Mouse (Mus musculus) midbrain, embryonic 13.5 days (tissue): ENCODE results near the gene Mrpl51. TPM values are rescaled to one million over a fixed set of nuclear protein-coding genes. Genes with fewer than 3 reads are reported as not detected.
A peak's percentile ranks its signal among the peaks of the same experiment; 100 is the strongest.

Source experiments
- ATAC-seq: fragments of 200-750 bp; cut with Nextera tagmentation; 2 replicates; pipeline ENCODE4 v1.8.0; 2017; ENCODE audit warnings: mild to moderate bottlenecking, moderate TSS enrichment, moderate library complexity
- H3K27ac ChIP-seq: fragments of 300-500 bp; sonication (generic); 2 replicates; pipeline ENCODE4 v1.5.1; 2015; ENCODE audit warnings: inconsistent platforms, mild to moderate bottlenecking, moderate library complexity
- H3K27me3 ChIP-seq: fragments of 300-500 bp; sonication (generic); 2 replicates; pipeline ENCODE4 v1.6.1; 2015; ENCODE audit warnings: mild to moderate bottlenecking, inconsistent platforms
- H3K36me3 ChIP-seq: fragments of 300-500 bp; sonication (generic); 2 replicates; pipeline ENCODE4 v1.6.1; 2015; ENCODE audit warnings: mild to moderate bottlenecking, inconsistent platforms
- H3K4me1 ChIP-seq: fragments of 300-500 bp; sonication (generic); replicated peaks from 2 replicates; pipeline ENCODE4 v1.6.1; 2015; ENCODE audit warnings: inconsistent platforms
- H3K4me2 ChIP-seq: fragments of 300-500 bp; sonication (generic); replicated peaks from 2 replicates; pipeline ENCODE4 v1.6.1; 2015; ENCODE audit warnings: moderate library complexity, mild to moderate bottlenecking, inconsistent platforms
- H3K4me3 ChIP-seq: fragments of 300-500 bp; sonication (generic); replicated peaks from 2 replicates; pipeline ENCODE4 v1.5.1; 2015; ENCODE audit warnings: mild to moderate bottlenecking, inconsistent platforms
- H3K9ac ChIP-seq: fragments of 300-500 bp; sonication (generic); replicated peaks from 2 replicates; pipeline ENCODE4 v1.6.1; 2015; ENCODE audit warnings: mild to moderate bottlenecking, inconsistent platforms
- H3K9me3 ChIP-seq: fragments of 300-500 bp; sonication (generic); 2 replicates; pipeline ENCODE4 v1.6.1; 2016; ENCODE audit warnings: mild to moderate bottlenecking, inconsistent platforms
- WGBS: fragments of 180-500 bp; shearing (Covaris S2); methylation state at CpG from one replicate; pipeline ENCODE4 v1.1.7; 2015; 5-methylcytosine and 5-hydroxymethylcytosine counted together
- polyA plus RNA-seq: library from polyadenylated mRNA; unstranded; fragments of >200 nt; fragmentation: Nextera tagmentation; extraction: Ambion mirVana; gene quantifications from 2 replicates; pipeline ENCODE4 v1.2.1, GENCODE M21; 2015

Gene Mrpl51
- polyA plus RNA-seq, 1 experiment from 2014 or later, result 165 TPM

DNA sequence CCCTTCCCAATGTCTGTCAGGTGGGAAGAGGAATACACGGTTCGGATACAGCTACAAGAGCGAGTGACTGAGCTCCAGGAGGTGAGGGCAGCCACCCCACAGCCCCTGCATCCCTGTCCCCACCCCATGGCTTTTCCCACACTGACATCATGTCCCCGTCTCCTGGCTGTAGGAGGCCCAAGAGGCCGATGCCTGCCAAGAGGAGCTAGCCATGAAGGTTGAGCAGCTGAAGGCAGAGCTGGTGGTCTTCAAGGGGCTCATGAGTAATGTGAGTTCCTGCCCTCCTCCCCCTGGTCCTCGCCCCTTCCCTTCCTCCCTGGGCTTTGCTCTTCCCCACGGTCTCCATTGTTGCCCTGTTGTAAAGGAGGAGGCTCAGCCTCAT lies 42.0 kb upstream of the Mrpl51 start:
- Histone ChIP-seq H3K27me3 (no peaks in the 10 kb centered on the region), H3K4me3 (no peak overlapping the region), H3K36me3 (peaks cover 39% of the 10 kb centered on the region), H3K4me1 (peaks cover 44% of the 10 kb centered on the region), H3K9ac (peak overlapping the region; percentile 93; the same call in 1 of the 2 replicates), H3K4me2 (no peak overlapping the region), H3K9me3 (no peaks in the 10 kb centered on the region), H3K27ac (no peak overlapping the region)
- 78% methylated on average over 7 of the region's 7 CpGs for WGBS
- ATAC-seq, result no peak

DNA sequence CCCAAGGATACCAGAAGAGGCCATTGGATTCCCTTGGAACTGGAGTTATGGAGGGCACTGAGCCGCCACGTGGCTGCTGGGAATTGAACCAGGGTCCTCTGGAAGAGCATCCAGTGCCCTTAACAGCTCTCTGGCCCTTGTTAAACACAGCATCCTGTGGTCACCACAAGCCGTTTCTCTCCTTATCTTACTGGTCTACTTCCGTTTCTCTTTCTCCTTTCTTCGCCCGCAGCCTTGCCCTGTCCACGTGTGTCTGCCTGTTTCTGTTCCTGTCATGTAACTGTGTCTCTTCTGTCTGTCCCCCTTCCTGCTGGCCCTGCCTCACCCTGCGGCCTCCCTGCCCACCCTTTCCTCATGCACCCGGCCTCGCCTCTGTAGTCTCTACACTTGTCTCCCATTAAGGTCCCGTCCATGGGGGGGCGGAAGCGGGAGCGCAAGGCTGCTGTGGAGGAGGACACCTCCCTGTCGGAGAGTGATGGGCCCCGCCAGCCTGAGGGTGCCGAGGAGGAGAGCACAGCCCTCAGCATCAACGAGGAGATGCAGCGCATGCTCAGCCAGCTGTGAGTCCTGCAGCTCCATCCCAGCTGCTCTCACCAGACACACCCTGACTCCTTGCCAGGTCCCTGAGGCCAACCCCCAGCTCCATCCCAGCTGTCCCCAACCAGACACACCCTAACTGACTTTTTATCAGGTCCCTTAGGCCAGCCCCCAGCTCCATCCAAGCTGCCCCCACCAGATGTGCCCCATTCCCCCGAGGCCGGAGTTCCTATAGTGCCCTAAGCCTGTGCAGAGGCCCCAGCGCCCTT lies 39.2 kb upstream of the Mrpl51 start:
- H3K9me3 ChIP-seq, result no peaks in the 10 kb centered on the region
- peaks cover 30% of the 10 kb centered on the region for H3K4me1 ChIP-seq
- no peaks in the 10 kb centered on the region for H3K27me3 ChIP-seq
- ATAC-seq, result no peak
- H3K36me3 ChIP-seq, result peaks cover 46% of the 10 kb centered on the region
- no peak overlapping the region for H3K9ac ChIP-seq
- WGBS, result 88% methylated on average over 22 of the region's 22 CpGs
- no peak overlapping the region for H3K4me3 ChIP-seq
- H3K27ac ChIP-seq, result no peak overlapping the region
- H3K4me2 ChIP-seq, result no peak overlapping the region

DNA sequence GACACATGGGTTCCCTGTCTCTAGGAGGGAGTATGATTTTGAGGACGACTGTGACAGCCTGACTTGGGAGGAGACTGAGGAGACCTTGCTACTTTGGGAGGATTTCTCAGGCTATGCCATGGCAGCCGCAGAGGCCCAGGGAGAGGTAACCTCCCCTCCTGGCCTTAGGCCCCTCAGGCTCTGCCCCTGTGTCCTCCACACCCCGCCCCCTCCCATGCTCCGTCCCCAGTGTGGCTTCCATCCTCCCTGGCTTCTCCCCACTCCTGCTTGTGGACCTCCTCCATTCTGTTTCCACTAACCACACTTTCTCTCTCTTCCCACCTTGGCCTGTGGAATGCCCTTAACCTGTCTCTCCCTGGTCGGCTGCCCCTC lies 38.6 kb upstream of the Mrpl51 start:
- Histone ChIP-seq H3K27me3 (no peaks in the 10 kb centered on the region), H3K36me3 (peaks cover 50% of the 10 kb centered on the region), H3K9ac (no peak overlapping the region), H3K4me2 (no peak overlapping the region), H3K27ac (no peak overlapping the region), H3K4me1 (peaks cover 30% of the 10 kb centered on the region), H3K9me3 (no peaks in the 10 kb centered on the region), H3K4me3 (no peak overlapping the region)
- ATAC-seq, result no peak
- 79% methylated on average over 5 of the region's 5 CpGs for WGBS

DNA sequence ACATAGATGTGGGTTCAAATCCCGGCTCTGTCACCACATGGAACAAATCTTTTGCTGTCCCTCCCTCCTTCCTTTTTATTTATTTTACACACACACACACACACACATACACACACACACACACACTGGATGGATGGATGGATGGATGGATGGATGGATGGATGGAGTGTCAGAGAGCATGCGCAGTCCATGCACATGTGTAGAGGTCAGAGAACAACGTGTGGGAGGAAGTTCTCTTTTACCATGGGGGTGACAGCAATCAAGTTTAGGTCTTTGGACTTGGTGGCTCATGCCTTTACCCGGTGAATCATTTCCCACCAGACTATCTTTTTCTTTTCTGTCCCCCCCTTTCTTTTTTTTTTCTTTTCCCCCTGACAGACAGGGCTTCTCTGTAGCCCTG lies 37.9 kb upstream of the Mrpl51 start:
- no peak overlapping the region for H3K4me3 ChIP-seq
- no peak overlapping the region for H3K9ac ChIP-seq
- H3K27ac ChIP-seq, result no peak overlapping the region
- peaks cover 54% of the 10 kb centered on the region for H3K36me3 ChIP-seq
- H3K9me3 ChIP-seq, result no peaks in the 10 kb centered on the region
- WGBS, result 96% methylated on average over 4 of the region's 4 CpGs
- peaks cover 23% of the 10 kb centered on the region for H3K4me1 ChIP-seq
- no peak for ATAC-seq
- no peak overlapping the region for H3K4me2 ChIP-seq
- H3K27me3 ChIP-seq, result no peaks in the 10 kb centered on the region

DNA sequence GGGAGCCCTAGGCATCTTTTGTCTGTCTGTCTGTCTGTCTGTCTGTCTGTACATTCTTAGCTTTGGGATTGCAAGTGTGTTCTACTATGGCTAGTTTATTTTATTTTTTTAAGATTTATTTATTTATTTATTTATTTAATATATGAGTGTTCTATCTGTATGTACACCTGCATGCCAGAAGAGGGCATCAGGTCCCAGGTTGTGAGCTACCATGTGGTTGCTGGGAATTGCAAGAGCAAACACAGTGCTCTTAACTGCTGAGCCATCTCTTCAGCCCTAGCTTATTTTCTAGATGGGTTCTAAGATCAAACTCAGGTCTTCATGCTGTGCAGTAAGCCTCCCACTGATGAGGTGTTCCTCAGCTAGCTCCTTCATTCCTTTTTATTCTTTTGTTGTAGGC lies 37.1 kb upstream of the Mrpl51 start:
- peaks cover 14% of the 10 kb centered on the region for H3K4me1 ChIP-seq
- peaks cover 60% of the 10 kb centered on the region for H3K36me3 ChIP-seq
- no peak overlapping the region for H3K9ac ChIP-seq
- H3K9me3 ChIP-seq, result no peaks in the 10 kb centered on the region
- no peak for ATAC-seq
- no peak overlapping the region for H3K27ac ChIP-seq
- no peak overlapping the region for H3K4me2 ChIP-seq
- H3K27me3 ChIP-seq, result no peaks in the 10 kb centered on the region
- H3K4me3 ChIP-seq, result no peak overlapping the region

DNA sequence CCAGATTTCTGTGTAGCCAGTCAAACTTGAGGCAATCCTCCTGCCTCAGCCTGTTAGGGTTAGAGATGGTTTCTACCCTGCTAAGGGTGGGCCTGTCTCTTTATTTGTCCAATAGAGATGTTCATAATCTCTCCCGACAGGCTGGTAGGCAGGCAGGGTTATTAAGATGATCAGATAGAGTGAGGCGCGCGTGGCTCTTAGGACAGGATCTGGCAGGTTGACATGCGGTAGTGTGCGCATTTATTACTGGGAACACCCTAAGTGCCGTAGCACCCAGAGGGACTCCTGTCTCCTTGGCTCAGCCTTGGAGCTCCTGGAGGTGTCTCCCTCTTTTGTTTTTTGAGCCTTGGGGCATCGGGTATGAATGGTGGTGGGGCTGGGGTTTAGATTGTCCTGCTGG lies 36.3 kb upstream of the Mrpl51 start:
- no peak for ATAC-seq
- Histone ChIP-seq H3K36me3 (peaks cover 64% of the 10 kb centered on the region), H3K27me3 (no peaks in the 10 kb centered on the region), H3K27ac (no peak overlapping the region), H3K9me3 (no peaks in the 10 kb centered on the region), H3K4me1 (peaks cover 15% of the 10 kb centered on the region), H3K9ac (no peak overlapping the region), H3K4me2 (no peak overlapping the region), H3K4me3 (no peak overlapping the region)
- WGBS, result 82% methylated on average over 8 of the region's 8 CpGs

DNA sequence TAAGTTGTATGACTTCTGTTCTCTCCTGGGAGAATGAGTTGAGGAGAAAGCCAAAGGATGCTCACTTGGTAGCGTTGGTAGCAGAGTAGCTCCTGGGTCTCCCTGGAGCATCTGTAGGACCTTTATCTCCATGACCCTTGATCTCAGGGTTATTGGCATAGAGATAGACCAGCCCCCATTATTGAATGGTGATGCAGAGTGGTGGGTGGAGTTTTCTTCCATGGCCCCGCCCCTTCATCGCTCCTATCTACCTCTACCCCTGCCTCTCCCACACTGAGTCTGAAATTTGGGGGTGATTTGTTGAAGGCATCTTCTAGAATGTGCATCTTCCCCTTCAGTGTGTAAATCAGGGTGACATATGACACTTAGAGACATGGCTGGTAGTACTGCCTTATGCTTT lies 35.1 kb upstream of the Mrpl51 start:
- Histone ChIP-seq H3K4me3 (no peak overlapping the region), H3K9ac (no peak overlapping the region), H3K4me1 (peaks cover 27% of the 10 kb centered on the region), H3K9me3 (no peaks in the 10 kb centered on the region), H3K27ac (no peak overlapping the region), H3K27me3 (no peaks in the 10 kb centered on the region), H3K4me2 (no peak overlapping the region), H3K36me3 (peaks cover 70% of the 10 kb centered on the region)
- 83% methylated on average over 3 of the region's 3 CpGs for whole genome bisulfite sequencing
- ATAC-seq, result no peak

DNA sequence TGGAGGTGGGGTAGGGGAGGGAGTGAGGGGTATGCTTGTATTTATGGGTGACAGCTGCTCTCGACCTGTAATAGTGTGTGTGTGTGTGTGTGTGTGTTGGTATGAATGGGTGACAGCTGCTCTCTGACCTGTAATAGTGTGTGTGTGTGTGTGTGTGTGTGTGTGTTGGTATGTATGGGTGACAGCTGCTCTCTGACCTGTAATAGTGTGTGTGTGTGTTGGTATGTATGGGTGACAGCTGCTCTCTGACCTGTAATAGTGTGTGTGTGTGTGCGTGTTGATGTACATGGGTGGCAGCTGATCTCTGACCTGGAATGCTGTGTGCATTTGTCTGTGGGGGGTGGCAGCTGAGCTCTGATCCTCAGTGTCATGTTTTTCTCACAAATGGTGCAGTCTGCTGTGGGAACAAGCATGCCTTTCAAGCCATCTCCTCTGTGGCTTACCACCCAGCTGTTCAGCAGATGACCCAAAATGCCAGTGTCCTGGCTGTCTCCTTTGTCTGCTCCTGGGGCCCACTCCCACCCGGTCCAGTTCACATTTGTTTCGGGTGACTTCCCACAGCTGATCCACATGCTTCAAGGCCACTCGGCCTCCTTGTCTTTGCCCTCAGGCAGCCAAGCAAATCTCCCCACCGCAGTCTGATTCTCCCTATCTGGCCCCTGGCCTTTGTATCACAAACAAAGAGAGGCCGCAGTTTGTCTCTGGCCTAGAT lies 34.5 kb upstream of the Mrpl51 start:
- WGBS, result 14% methylated on average over 7 of the region's 7 CpGs
- no peak for ATAC-seq
- H3K27me3 ChIP-seq, result no peaks in the 10 kb centered on the region
- peak overlapping the region; percentile 81 for H3K27ac ChIP-seq
- H3K9ac ChIP-seq, result peak overlapping the region; percentile 48
- peaks cover 69% of the 10 kb centered on the region for H3K36me3 ChIP-seq
- no peak overlapping the region for H3K4me3 ChIP-seq
- peaks cover 29% of the 10 kb centered on the region for H3K4me1 ChIP-seq
- H3K4me2 ChIP-seq, result no peak overlapping the region
- H3K9me3 ChIP-seq, result no peaks in the 10 kb centered on the region

DNA sequence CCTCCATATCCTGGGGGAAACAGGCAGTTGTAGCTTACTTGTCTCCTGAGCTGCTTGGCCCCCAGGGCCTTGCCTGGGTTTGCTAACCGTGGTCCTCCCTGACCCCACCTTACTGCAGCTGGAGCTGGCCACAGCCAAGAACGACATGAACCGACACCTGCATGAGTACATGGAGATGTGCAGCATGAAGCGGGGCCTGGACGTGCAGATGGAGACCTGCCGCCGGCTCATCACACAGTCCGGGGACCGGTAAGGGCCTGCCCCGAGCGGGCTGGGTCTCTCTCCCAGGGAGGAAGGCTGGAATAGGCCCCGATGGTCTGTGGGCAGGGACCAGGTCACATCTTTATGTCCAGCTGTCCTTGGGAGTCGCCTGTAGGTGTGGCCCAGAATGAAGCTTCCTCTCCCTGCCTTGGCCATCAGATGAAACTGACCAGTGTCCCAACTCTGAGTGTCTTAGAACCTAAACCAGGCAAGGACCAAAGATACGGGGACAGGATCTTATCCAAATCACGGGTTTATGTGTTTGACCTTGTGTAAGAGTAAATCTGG lies 32.6 kb upstream of the Mrpl51 start:
- no peak for ATAC-seq

DNA sequence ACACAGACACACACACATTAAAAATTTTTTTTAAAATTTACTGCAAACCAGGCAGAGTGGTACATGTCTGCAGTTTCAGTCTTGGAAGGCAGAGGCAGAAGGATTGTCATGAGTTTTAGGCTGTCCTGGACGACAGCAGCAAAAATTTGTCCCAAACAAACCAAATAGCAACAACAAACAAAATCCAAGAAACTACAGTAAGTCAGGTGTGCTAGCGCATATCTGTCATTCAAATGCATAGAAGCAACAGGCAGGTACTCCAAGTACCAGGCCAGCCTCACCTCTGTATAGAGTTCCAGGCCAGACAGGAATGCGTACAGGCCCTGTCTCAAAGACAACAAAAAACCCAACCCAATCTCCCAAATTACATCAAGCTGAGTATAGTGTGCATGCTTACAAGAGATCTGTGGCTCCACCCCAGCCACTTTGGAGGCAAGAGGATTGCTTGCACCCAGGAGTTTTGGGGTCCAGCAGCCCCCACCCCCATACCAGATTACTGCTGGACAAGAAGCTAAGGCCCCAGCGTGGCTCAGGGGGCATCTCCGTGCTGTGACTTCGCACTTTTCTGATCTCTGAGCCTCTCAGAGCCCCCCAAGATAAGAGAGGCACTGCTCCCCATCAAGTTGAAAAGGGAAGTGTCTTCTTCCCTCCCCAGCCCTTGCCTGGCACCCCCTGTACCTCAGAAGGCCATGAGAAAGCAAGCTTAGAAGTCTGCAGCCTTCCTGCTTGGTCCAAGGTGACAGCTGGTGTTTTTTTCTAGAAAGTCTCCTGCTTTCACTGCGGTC lies 31.6 kb upstream of the Mrpl51 start:
- WGBS, result 86% methylated on average over 7 of the region's 7 CpGs
- no peaks in the 10 kb centered on the region for H3K9me3 ChIP-seq
- H3K9ac ChIP-seq, result no peak overlapping the region
- peaks cover 63% of the 10 kb centered on the region for H3K36me3 ChIP-seq
- H3K4me3 ChIP-seq, result no peak overlapping the region
- H3K27ac ChIP-seq, result no peak overlapping the region
- ATAC-seq, result no peak
- H3K27me3 ChIP-seq, result no peaks in the 10 kb centered on the region
- H3K4me2 ChIP-seq, result no peak overlapping the region
- peaks cover 48% of the 10 kb centered on the region for H3K4me1 ChIP-seq

More for the DNA sequence above, 32.6 kb upstream of the Mrpl51 start:
- peaks cover 66% of the 10 kb centered on the region for H3K36me3 ChIP-seq
- 91% methylated on average over 15 of the region's 15 CpGs for WGBS
- H3K4me2 ChIP-seq, result no peak overlapping the region
- H3K9me3 ChIP-seq, result no peaks in the 10 kb centered on the region
- H3K27ac ChIP-seq, result no peak overlapping the region
- H3K4me3 ChIP-seq, result no peak overlapping the region
- H3K4me1 ChIP-seq, result peaks cover 43% of the 10 kb centered on the region
- no peak overlapping the region for H3K9ac ChIP-seq
- no peaks in the 10 kb centered on the region for H3K27me3 ChIP-seq

DNA sequence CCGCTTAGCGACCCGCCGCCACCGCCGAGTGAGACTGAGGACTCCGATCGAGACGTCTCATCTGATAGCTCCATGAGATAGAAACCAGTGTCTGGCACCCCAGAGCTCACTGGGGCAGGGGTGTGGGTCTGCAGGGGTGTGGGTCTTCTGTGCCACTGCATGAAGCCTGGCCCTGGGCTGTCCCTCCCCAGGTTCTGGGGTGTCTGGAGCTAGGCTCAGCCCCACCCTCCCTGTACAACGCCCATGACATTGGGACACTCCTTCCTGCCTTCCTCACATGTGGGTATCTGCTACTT lies 31.1 kb upstream of the Mrpl51 start:
- Histone ChIP-seq H3K4me2 (no peak overlapping the region), H3K4me3 (no peak overlapping the region), H3K9ac (no peak overlapping the region; the same call in 1 of the 2 replicates), H3K4me1 (peaks cover 48% of the 10 kb centered on the region), H3K27ac (no peak overlapping the region), H3K36me3 (peaks cover 58% of the 10 kb centered on the region), H3K9me3 (no peaks in the 10 kb centered on the region), H3K27me3 (no peaks in the 10 kb centered on the region)
- 40% methylated on average over 10 of the region's 10 CpGs for WGBS
- ATAC-seq, result no peak
